Comparison of ENCODE assay signal across 7 mouse cellular contexts in genomic region chr16:34531506-34531905, GRCm38 (mm10). TPM values are rescaled to one million over a fixed set of nuclear protein-coding genes. Genes with fewer than 3 reads are reported as not detected.
DNase-seq lines count a peak whose midpoint lies in the region; ATAC-seq and TF ChIP-seq lines count a peak whose summit lies in the region.

No protein-coding gene starts in this region.

- no peak overlapping the region for H3K27ac ChIP-seq in kidney, embryonic 15.5 days
- H3K27ac ChIP-seq in CH12.LX (ENCODE audit: insufficient read depth, low read depth), result no peak overlapping the region
- H3K27ac ChIP-seq in liver, embryonic 13.5 days, result no peak overlapping the region

- no peak overlapping the region for H3K4me2 ChIP-seq in kidney, embryonic 15.5 days
- no peak overlapping the region for H3K4me2 ChIP-seq in CH12.LX (ENCODE audit: insufficient read depth, low read depth, poor library complexity, severe bottlenecking)
- H3K4me2 ChIP-seq in liver, embryonic 13.5 days, result no peak overlapping the region

- H3K4me3 ChIP-seq in kidney, embryonic 15.5 days (replicated peaks), result no peak overlapping the region
- H3K4me3 ChIP-seq in CH12.LX (replicated peaks in 1 of 3; ENCODE audit: low read depth in 2 of 3, low read length in 2 of 3, poor library complexity in 1 of 3) (no peak overlapping the region), G1E (ENCODE audit: low read depth, low read length) (no peak overlapping the region)
- H3K4me3 ChIP-seq in liver, embryonic 13.5 days (replicated peaks), result no peak overlapping the region

- H3K27me3 ChIP-seq in kidney, embryonic 15.5 days, result no peaks in the 10 kb centered on the region
- H3K27me3 ChIP-seq in CH12.LX (replicated peaks) (peaks cover 78% of the 10 kb centered on the region), G1E (ENCODE audit: insufficient read depth, low read length) (peaks cover 6% of the 10 kb centered on the region; the same call in 1 of the 2 replicates)
- no peaks in the 10 kb centered on the region for H3K27me3 ChIP-seq in liver, embryonic 13.5 days

- TF ChIP-seq EP300 in CH12.LX (IDR thresholded peaks at IDR 0.05; ENCODE audit: low read length), result no peak

- H3K9me3 ChIP-seq in kidney, embryonic 15.5 days (replicated peaks), result no peaks in the 10 kb centered on the region
- H3K9me3 ChIP-seq in CH12.LX (replicated peaks; ENCODE audit: low read length) (no peaks in the 10 kb centered on the region), G1E (replicated peaks) (no peaks in the 10 kb centered on the region)
- no peaks in the 10 kb centered on the region for H3K9me3 ChIP-seq in liver, embryonic 13.5 days (replicated peaks)

- H3K4me1 ChIP-seq in kidney, embryonic 15.5 days, result peaks cover 30% of the 10 kb centered on the region
- H3K4me1 ChIP-seq in CH12.LX (ENCODE audit: control insufficient read depth in 1 of 2, insufficient read depth in 2 of 2) (no peaks in the 10 kb centered on the region), G1E (ENCODE audit: insufficient read depth, low read depth, low read length) (peaks cover 6% of the 10 kb centered on the region; the same call in 1 of the 2 replicates)
- H3K4me1 ChIP-seq in liver, embryonic 13.5 days (replicated peaks), result peaks cover 13% of the 10 kb centered on the region

- peak; percentile 57 to 94; a peak in 3 of 4 replicates for TF ChIP-seq CTCF in CH12.LX (conservative IDR thresholded peaks at IDR 0.05 in 1 of 2, IDR thresholded peaks at IDR 0.05 in 1 of 2; ENCODE audit: low read depth in 2 of 2, low read length in 2 of 2)
- peak; percentile 28; the same call in 1 of the 2 replicates for TF ChIP-seq CTCF in G1E (IDR thresholded peaks at IDR 0.05; ENCODE audit: low read depth, low read length)

- in situ Hi-C loops in CH12.LX (cut with MboI; ENCODE audit: low pct_ligation_motif_present, low pct_unique_long_range_greater_than_20kb, low sequenced_read_pairs), result no loop called here

- dilution Hi-C loops in CH12.LX (cut with MboI; ENCODE audit: extremely low pct_ligation_motif_present, extremely low pct_unique_long_range_greater_than_20kb, low sequenced_read_pairs), result no loop called here

- H3K9ac ChIP-seq in kidney, embryonic 15.5 days, result no peak overlapping the region
- no peak overlapping the region for H3K9ac ChIP-seq in CH12.LX (ENCODE audit: insufficient read depth, low read depth)
- no peak overlapping the region for H3K9ac ChIP-seq in liver, embryonic 13.5 days

- no peak for ATAC-seq in kidney, embryonic 15.5 days (replicated peaks; ENCODE audit: low FRiP score)
- ATAC-seq in G1E (ENCODE audit: extremely low read depth, insufficient number of reproducible peaks, low FRiP score, poor library complexity, severe bottlenecking), result no peak
- no peak for ATAC-seq in liver, embryonic 13.5 days (ENCODE audit: low read depth)
- ATAC-seq in megakaryocyte-erythroid progenitor cell, adult 5-6 weeks (replicated peaks; ENCODE audit: low FRiP score, low TSS enrichment, poor library complexity, severe bottlenecking), result no peak

- no peak for TF ChIP-seq POLR2A in CH12.LX (IDR thresholded peaks at IDR 0.05; ENCODE audit: low read depth, low read length)

- peak; percentile 87 for TF ChIP-seq RAD21 in CH12.LX (IDR thresholded peaks at IDR 0.05; ENCODE audit: low read depth, low read length)

- no peaks in the 10 kb centered on the region for H3K36me3 ChIP-seq in kidney, embryonic 15.5 days
- H3K36me3 ChIP-seq in CH12.LX (replicated peaks in 1 of 2; ENCODE audit: control insufficient read depth in 1 of 2, insufficient read depth in 1 of 2, low read length in 1 of 2), result no peaks in the 10 kb centered on the region
- no peaks in the 10 kb centered on the region for H3K36me3 ChIP-seq in G1E (replicated peaks)
- H3K36me3 ChIP-seq in liver, embryonic 13.5 days, result no peaks in the 10 kb centered on the region

- DNase-seq in kidney, adult 9 months, result peak; percentile 58
- peak; percentile 50 for DNase-seq in CH12.LX (ENCODE audit: extremely low read depth)
- no peak for DNase-seq in G1E (ENCODE audit: low spot score)
- DNase-seq in embryo, embryonic 10.5 days (ENCODE audit: low spot score), result peak; percentile 71
- peak; percentile 4 for DNase-seq in liver, embryonic 13.5 days

- no peaks in the 10 kb centered on the region for H3K79me2 ChIP-seq in CH12.LX (replicated peaks; ENCODE audit: control insufficient read depth, extremely low read depth, insufficient read depth, poor library complexity, severe bottlenecking)

- 4% methylated on average over 1 of the region's 1 CpGs for whole genome bisulfite sequencing in kidney, embryonic 15.5 days
- 0% methylated on average over 1 of the region's 1 CpGs for WGBS in liver, embryonic 13.5 days (ENCODE audit: insufficient replicate concordance)

TF ChIP-seq in CH12.LX, 34 proteins besides CTCF, POLR2A, EP300 and RAD21:
- peak; percentile 39; the same call in 1 of the 2 replicates for TF ChIP-seq ZC3H11A (IDR thresholded peaks at IDR 0.05; ENCODE audit: low read depth, low read length)
- no peak for TF ChIP-seq TBP (conservative IDR thresholded peaks at IDR 0.05; ENCODE audit: low read depth, low read length)
- peak; percentile 91 for TF ChIP-seq SMC3 (IDR thresholded peaks at IDR 0.05; ENCODE audit: low read depth, low read length)
- TF ChIP-seq NRF1 (IDR thresholded peaks at IDR 0.05; ENCODE audit: low read depth, low read length), result no peak

RNA-seq across cellular contexts. Expression of gene Kalrn, which starts 41.8 kb away (rescaled TPM):
- 15.6 and 15.8 TPM in 2 replicates for polyA plus RNA-seq in kidney, embryonic 15.5 days (2015; fragmentation: Nextera tagmentation; extraction: Ambion mirVana)
- total RNA-seq in CH12.LX (2012; rRNA removed) (0.08 TPM in 2 replicates), CH12.LX (2014; rRNA removed) (0.05 TPM in 1 of 2 replicates, not detected in the other), G1E (2014; fragmentation: Nextera tagmentation) (1.8 and 4.8 TPM in 2 replicates), G1E (2017) (1.9 and 2.8 TPM in 2 replicates)
- polyA plus RNA-seq in CH12.LX (2012; ENCODE audit: insufficient read length, low read depth) (0.03 and 0.09 TPM in 2 replicates), G1E (2012) (0.88 and 1.1 TPM in 2 replicates)
- polyA plus RNA-seq in liver, embryonic 13.5 days (2015; fragmentation: Nextera tagmentation; extraction: Ambion mirVana), result 12.7 and 15.0 TPM in 2 replicates
- 1.6 and 1.7 TPM in 2 replicates for total RNA-seq in megakaryocyte-erythroid progenitor cell, adult 5-6 weeks (2014; fragmentation: Nextera tagmentation)
- 3.7 and 4.3 TPM in 2 replicates for total RNA-seq in megakaryocyte-erythroid progenitor cell, adult 5-6 weeks (2017)
